Mouse (Mus musculus) MEL (cell line): ENCODE measurements around the gene Egr2. TPM values are rescaled to one million over a fixed set of nuclear protein-coding genes. Genes with fewer than 3 reads are reported as not detected.

Experiments
- DNase-seq: peaks from one replicate; pipeline ENCODE4 v3.0.0; 2011; ENCODE audit warnings: low read depth, low spot score
- H3K27ac ChIP-seq: 2 replicates; pipeline ENCODE4 v1.5.1; 2012; ENCODE audit warnings: low read depth, mild to moderate bottlenecking, control low read depth, low read length, moderate library complexity; ENCODE audit not compliant: control insufficient read depth
- H3K27me3 ChIP-seq, 2 experiments: fragments of 150-350 bp in 1 of 2; sonication (generic) in 1 of 2; 2 replicates each; pipeline ENCODE4 v1.6.1; 2012; ENCODE audit warnings: low read length in 2 of 2, mild to moderate bottlenecking in 2 of 2, improper control_type of control experiment in 1 of 2, moderate library complexity in 1 of 2; ENCODE audit not compliant: insufficient read depth in 2 of 2, control insufficient read depth in 1 of 2
- H3K36me3 ChIP-seq, 2 experiments: 2 replicates each; pipeline ENCODE4 v1.6.1; 2012 to 2014; ENCODE audit warnings: low read length in 2 of 2, improper control_type of control experiment in 1 of 2, inconsistent platforms in 1 of 2, mild to moderate bottlenecking in 1 of 2; ENCODE audit not compliant: insufficient read depth in 2 of 2, control insufficient read depth in 1 of 2
- H3K4me1 ChIP-seq, 2 experiments: fragments of 150-350 bp in 1 of 2; sonication (generic) in 1 of 2; 2 replicates each; pipeline ENCODE4 v1.6.1; 2012; ENCODE audit warnings: low read length in 2 of 2, improper control_type of control experiment in 1 of 2, mild to moderate bottlenecking in 1 of 2; ENCODE audit not compliant: insufficient read depth in 2 of 2, control insufficient read depth in 1 of 2
- H3K4me3 ChIP-seq, 2 experiments: fragments of 150-350 bp in 1 of 2; sonication (generic) in 1 of 2; 2 replicates each; pipeline ENCODE4 v1.5.1; 2012; ENCODE audit warnings: low read depth in 2 of 2, low read length in 2 of 2, mild to moderate bottlenecking in 2 of 2, moderate library complexity in 2 of 2, control low read depth in 1 of 2, improper control_type of control experiment in 1 of 2; ENCODE audit not compliant: control insufficient read depth in 1 of 2, insufficient read depth in 1 of 2
- H3K79me2 ChIP-seq: 2 replicates; pipeline ENCODE4 v1.6.1; 2012; ENCODE audit warnings: mild to moderate bottlenecking, low read length, moderate library complexity; ENCODE audit not compliant: control insufficient read depth, poor library complexity, insufficient read depth
- H3K9ac ChIP-seq: 2 replicates; pipeline ENCODE4 v1.6.1; 2012; ENCODE audit warnings: low read depth, mild to moderate bottlenecking, control low read depth, low read length, moderate library complexity; ENCODE audit not compliant: control insufficient read depth, poor library complexity, severe bottlenecking
- H3K9me3 ChIP-seq: fragments of 150-350 bp; sonication (generic); replicated peaks from 2 replicates; pipeline ENCODE4 v1.6.1; 2012; ENCODE audit warnings: mild to moderate bottlenecking, low read length, improper control_type of control experiment, moderate library complexity; ENCODE audit not compliant: insufficient read depth
- BHLHE40 ChIP-seq: IDR thresholded peaks from 2 replicates; pipeline ENCODE4 v1.6.1; 2012; ENCODE audit warnings: low read depth, mild to moderate bottlenecking, inconsistent platforms, low read length, improper control_type of control experiment, borderline replicate concordance
- E2F4 ChIP-seq: IDR thresholded peaks from 2 replicates; pipeline ENCODE4 v1.6.1; 2011; ENCODE audit warnings: low read depth, low read length, improper control_type of control experiment, borderline replicate concordance
- ELF1 ChIP-seq: IDR thresholded peaks from 2 replicates; pipeline ENCODE4 v1.6.1; 2014; ENCODE audit warnings: low read depth, mild to moderate bottlenecking, inconsistent platforms, low read length, improper control_type of control experiment, moderate library complexity
- EP300 ChIP-seq, 2 experiments: IDR thresholded peaks; 2 replicates each; pipeline ENCODE4 v1.6.1; 2011; ENCODE audit warnings: improper control_type of control experiment in 2 of 2, low read length in 2 of 2, low read depth in 1 of 2, mild to moderate bottlenecking in 1 of 2
- ETS1 ChIP-seq: IDR thresholded peaks from 2 replicates; pipeline ENCODE4 v1.6.1; 2012; ENCODE audit warnings: low read depth, mild to moderate bottlenecking, inconsistent platforms, low read length, improper control_type of control experiment, moderate library complexity
- GATA1 ChIP-seq: IDR thresholded peaks from 2 replicates; pipeline ENCODE4 v1.6.1; 2011; ENCODE audit warnings: low read depth, low read length, improper control_type of control experiment
- JUND ChIP-seq: IDR thresholded peaks from 2 replicates; pipeline ENCODE4 v1.6.1; 2011; ENCODE audit warnings: low read depth, mild to moderate bottlenecking, improper control_type of control experiment, low read length
- MAFK ChIP-seq: IDR thresholded peaks from 2 replicates; pipeline ENCODE4 v1.6.1; 2011; ENCODE audit warnings: low read depth, mild to moderate bottlenecking, low read length, improper control_type of control experiment, borderline replicate concordance
- MAX ChIP-seq: IDR thresholded peaks from 2 replicates; pipeline ENCODE4 v1.6.1; 2011; ENCODE audit warnings: low read length, improper control_type of control experiment
- MYC ChIP-seq: IDR thresholded peaks from 2 replicates; pipeline ENCODE4 v1.6.1; 2011; ENCODE audit warnings: low read depth, mild to moderate bottlenecking, low read length, improper control_type of control experiment, moderate library complexity
- NELFE ChIP-seq: IDR thresholded peaks from 2 replicates; pipeline ENCODE4 v1.6.1; 2011; ENCODE audit warnings: low read depth, low read length, improper control_type of control experiment
- NRF1 ChIP-seq: IDR thresholded peaks from 2 replicates; pipeline ENCODE4 v1.6.1; 2014; ENCODE audit warnings: low read depth, mild to moderate bottlenecking, inconsistent platforms, low read length, improper control_type of control experiment, moderate library complexity; ENCODE audit not compliant: poor library complexity, insufficient read depth, severe bottlenecking
- POLR2AphosphoS2 ChIP-seq: IDR thresholded peaks from 2 replicates; pipeline ENCODE4 v1.6.1; 2011; ENCODE audit warnings: low read length, improper control_type of control experiment
- RCOR1 ChIP-seq: IDR thresholded peaks from 2 replicates; pipeline ENCODE4 v1.6.1; 2012; ENCODE audit warnings: low read depth, mild to moderate bottlenecking, inconsistent platforms, low read length, improper control_type of control experiment
- SIN3A ChIP-seq: IDR thresholded peaks from 2 replicates; pipeline ENCODE4 v1.6.1; 2012; ENCODE audit warnings: low read length, improper control_type of control experiment, inconsistent platforms
- TBP ChIP-seq: IDR thresholded peaks from 2 replicates; pipeline ENCODE4 v1.8.0; 2011; ENCODE audit warnings: low read depth, low read length, improper control_type of control experiment
- UBTF ChIP-seq: IDR thresholded peaks from 2 replicates; pipeline ENCODE4 v1.6.1; 2012; ENCODE audit warnings: low read depth, mild to moderate bottlenecking, inconsistent platforms, low read length, improper control_type of control experiment, moderate library complexity, borderline replicate concordance; ENCODE audit not compliant: insufficient read depth
- ZKSCAN1 ChIP-seq: IDR thresholded peaks from 2 replicates; pipeline ENCODE4 v1.6.1; 2012; ENCODE audit warnings: low read depth, mild to moderate bottlenecking, inconsistent platforms, low read length, improper control_type of control experiment, moderate library complexity
- ZNF384 ChIP-seq: IDR thresholded peaks from 2 replicates; pipeline ENCODE4 v1.6.1; 2012; ENCODE audit warnings: low read depth, mild to moderate bottlenecking, inconsistent platforms, low read length, improper control_type of control experiment
- polyA plus RNA-seq, 2 experiments: library from polyadenylated mRNA; stranded (reverse) in 1 of 2; unstranded in 1 of 2; fragments of >175 nt in 1 of 2; fragments of >200 nt in 1 of 2; gene quantifications; 2 replicates each; pipeline versions ENCODE4 v1.2.1 to v1.2.4; 2012; ENCODE audit warnings: low replicate concordance in 2 of 2, low read depth in 1 of 2; ENCODE audit not compliant: insufficient read length in 2 of 2, insufficient read depth in 1 of 2, missing spikeins in 1 of 2
- total RNA-seq: library from RNA; depleted of rRNA; stranded (reverse); fragments of 300-350 nt; gene quantifications from 2 replicates; pipeline ENCODE4 v1.2.3, GENCODE M21; 2012; rRNA removed

The Egr2 gene
- total and polyA plus RNA-seq, 3 experiments: 0.23 to 0.24 TPM; not detected in 1

- Histone ChIP-seq H3K4me3 (no peak overlapping the region), H3K4me1 (no peaks in the 10 kb centered on the region), H3K27me3 (0 out of 4 replicates have a peak, but pooled peaks cover 0 to 2% of the 10 kb centered on the region in 2 experiments), H3K36me3 (no peaks in the 10 kb centered on the region), H3K9me3 (no peaks in the 10 kb centered on the region), H3K9ac (no peak overlapping the region), H3K27ac (no peak overlapping the region), H3K79me2 (no peaks in the 10 kb centered on the region)
- DNase-seq: no peak
- TF ChIP-seq GATA1: no peak
- TF ChIP-seq BHLHE40: no peak
- TF ChIP-seq E2F4: no peak
- no peak for TF ChIP-seq NRF1
Measured at GRCm38 (mm10) chr10:67581698-67582285, 46.5 kb downstream of the Egr2 start.

GRCm38 (mm10) chr10:67585873-67586610, 50.8 kb downstream of the Egr2 start:
- Histone ChIP-seq H3K4me3 (no peak overlapping the region), H3K79me2 (no peaks in the 10 kb centered on the region), H3K4me1 (no peaks in the 10 kb centered on the region), H3K9me3 (no peaks in the 10 kb centered on the region), H3K36me3 (no peaks in the 10 kb centered on the region), H3K9ac (no peak overlapping the region), H3K27me3 (no peaks in the 10 kb centered on the region), H3K27ac (no peak overlapping the region)
- no peak for DNase-seq
- no peak for TF ChIP-seq ELF1
- TF ChIP-seq BHLHE40: no peak
- TF ChIP-seq TBP: no peak
- no peak for TF ChIP-seq ETS1
- TF ChIP-seq RCOR1: no peak
- no peak for TF ChIP-seq GATA1
- TF ChIP-seq POLR2AphosphoS2: no peak
- TF ChIP-seq ZKSCAN1: no peak
- no peak for TF ChIP-seq SIN3A
- TF ChIP-seq NRF1: no peak
- TF ChIP-seq MYC: no peak
- no peak for TF ChIP-seq MAFK
- TF ChIP-seq ZNF384: no peak
- no peak for TF ChIP-seq UBTF
- TF ChIP-seq EP300 (IDR thresholded peaks at IDR 0.05; ENCODE audit: low read depth in 1 of 2, low read length in 2 of 2): no peak
- TF ChIP-seq JUND: no peak
- TF ChIP-seq NELFE: no peak
- no peak for TF ChIP-seq MAX

Other genes starting within 250 kb of the Egr2 start
- gene Ado, start 13.5 kb downstream of the Egr2 start, total RNA-seq: 16.4 and 19.3 TPM in 2 replicates
- gene Ado, start 13.5 kb downstream of the Egr2 start, polyA plus RNA-seq: 10 to 100 TPM; 16.9 to 86.9 TPM